Mouse (Mus musculus): Measurements from ENCODE around the gene Eps8. TPM values are rescaled to one million over a fixed set of nuclear protein-coding genes. Genes with fewer than 3 reads are reported as not detected.

Eps8 gene
- polyA plus RNA-seq, 1 experiment: 50.4 TPM

GRCm38 (mm10) chr6:137558840-137559239, 95.8 kb downstream of the Eps8 start:
- H3K4me1 ChIP-seq (ENCODE audit: control insufficient read depth, insufficient read depth, low read length): peaks cover 13% of the 10 kb centered on the region
- no peak overlapping the region for H3K27ac ChIP-seq (ENCODE audit: insufficient read depth, low read length)
- no peaks in the 10 kb centered on the region for H3K27me3 ChIP-seq (ENCODE audit: control insufficient read depth, insufficient read depth, low read length)
- no peak overlapping the region for H3K4me3 ChIP-seq (replicated peaks; ENCODE audit: insufficient read depth, low read depth, low read length)
- TF ChIP-seq CTCF (IDR thresholded peaks at IDR 0.05; ENCODE audit: borderline replicate concordance, insufficient read depth, low read depth, low read length): no peak
- no peak for TF ChIP-seq POLR2A (IDR thresholded peaks at IDR 0.05; ENCODE audit: borderline replicate concordance, insufficient read depth, low read length)
- WGBS: 58% methylated on average over 13 of the region's 13 CpGs
- no peak for DNase-seq

- Histone ChIP-seq H3K4me1 (ENCODE audit: control insufficient read depth, insufficient read depth, low read length) (peaks cover 13% of the 10 kb centered on the region), H3K27ac (ENCODE audit: insufficient read depth, low read length) (no peak overlapping the region), H3K4me3 (replicated peaks; ENCODE audit: insufficient read depth, low read depth, low read length) (no peak overlapping the region), H3K27me3 (ENCODE audit: control insufficient read depth, insufficient read depth, low read length) (no peaks in the 10 kb centered on the region)
- no peak for TF ChIP-seq POLR2A (IDR thresholded peaks at IDR 0.05; ENCODE audit: borderline replicate concordance, insufficient read depth, low read length)
- no peak for TF ChIP-seq CTCF (IDR thresholded peaks at IDR 0.05; ENCODE audit: borderline replicate concordance, insufficient read depth, low read depth, low read length)
- WGBS: 73% methylated on average over 2 of the region's 2 CpGs
- DNase-seq: no peak
These were observed 97.0 kb downstream of the Eps8 start for GRCm38 (mm10) chr6:137557671-137558070.

GRCm38 (mm10) chr6:137557159-137557558, 97.5 kb downstream of the Eps8 start:
- H3K4me3 ChIP-seq (replicated peaks; ENCODE audit: insufficient read depth, low read depth, low read length): no peak overlapping the region
- DNase-seq: no peak
- TF ChIP-seq CTCF (IDR thresholded peaks at IDR 0.05; ENCODE audit: borderline replicate concordance, insufficient read depth, low read depth, low read length) (no peak), POLR2A (IDR thresholded peaks at IDR 0.05; ENCODE audit: borderline replicate concordance, insufficient read depth, low read length) (no peak)
- no peaks in the 10 kb centered on the region for H3K27me3 ChIP-seq (ENCODE audit: control insufficient read depth, insufficient read depth, low read length)
- 81% methylated on average over 4 of the region's 4 CpGs for WGBS
- H3K4me1 ChIP-seq (ENCODE audit: control insufficient read depth, insufficient read depth, low read length): peaks cover 13% of the 10 kb centered on the region
- H3K27ac ChIP-seq (ENCODE audit: insufficient read depth, low read length): no peak overlapping the region

- no peak overlapping the region for H3K4me3 ChIP-seq (replicated peaks; ENCODE audit: insufficient read depth, low read depth, low read length)
- no peak for TF ChIP-seq CTCF (IDR thresholded peaks at IDR 0.05; ENCODE audit: borderline replicate concordance, insufficient read depth, low read depth, low read length)
- no peak for TF ChIP-seq POLR2A (IDR thresholded peaks at IDR 0.05; ENCODE audit: borderline replicate concordance, insufficient read depth, low read length)
- 89% methylated on average over 5 of the region's 5 CpGs for WGBS
- DNase-seq: no peak
- no peaks in the 10 kb centered on the region for H3K27me3 ChIP-seq (ENCODE audit: control insufficient read depth, insufficient read depth, low read length)
- no peak overlapping the region for H3K27ac ChIP-seq (ENCODE audit: insufficient read depth, low read length)
- H3K4me1 ChIP-seq (ENCODE audit: control insufficient read depth, insufficient read depth, low read length): peaks cover 13% of the 10 kb centered on the region
These were observed 98.0 kb downstream of the Eps8 start for GRCm38 (mm10) chr6:137556636-137557035.

- H3K27ac ChIP-seq (ENCODE audit: insufficient read depth, low read length): no peak overlapping the region
- no peak for DNase-seq
- H3K4me1 ChIP-seq (ENCODE audit: control insufficient read depth, insufficient read depth, low read length): peaks cover 20% of the 10 kb centered on the region
- H3K27me3 ChIP-seq (ENCODE audit: control insufficient read depth, insufficient read depth, low read length): no peaks in the 10 kb centered on the region
- no peak for TF ChIP-seq POLR2A (IDR thresholded peaks at IDR 0.05; ENCODE audit: borderline replicate concordance, insufficient read depth, low read length)
- TF ChIP-seq CTCF (IDR thresholded peaks at IDR 0.05; ENCODE audit: borderline replicate concordance, insufficient read depth, low read depth, low read length): no peak
- no peak overlapping the region for H3K4me3 ChIP-seq (replicated peaks; ENCODE audit: insufficient read depth, low read depth, low read length)
- WGBS: 41% methylated on average over 8 of the region's 8 CpGs
These were observed 104.5 kb downstream of the Eps8 start for GRCm38 (mm10) chr6:137550181-137550580.

- 61% methylated on average over 5 of the region's 5 CpGs for WGBS
- Histone ChIP-seq H3K27me3 (ENCODE audit: control insufficient read depth, insufficient read depth, low read length) (no peaks in the 10 kb centered on the region), H3K4me3 (replicated peaks; ENCODE audit: insufficient read depth, low read depth, low read length) (no peak overlapping the region), H3K4me1 (ENCODE audit: control insufficient read depth, insufficient read depth, low read length) (peaks cover 18% of the 10 kb centered on the region), H3K27ac (ENCODE audit: insufficient read depth, low read length) (no peak overlapping the region)
- no peak for DNase-seq
- no peak for TF ChIP-seq POLR2A (IDR thresholded peaks at IDR 0.05; ENCODE audit: borderline replicate concordance, insufficient read depth, low read length)
- no peak for TF ChIP-seq CTCF (IDR thresholded peaks at IDR 0.05; ENCODE audit: borderline replicate concordance, insufficient read depth, low read depth, low read length)
These were observed 106.1 kb downstream of the Eps8 start for GRCm38 (mm10) chr6:137548613-137549012.

- peak in 1 of 2 experiments; percentile 4 for DNase-seq
- 38% methylated on average over 2 of the region's 2 CpGs for WGBS
- peaks cover 18% of the 10 kb centered on the region for H3K4me1 ChIP-seq (ENCODE audit: control insufficient read depth, insufficient read depth, low read length)
These were observed 107.1 kb downstream of the Eps8 start for GRCm38 (mm10) chr6:137547555-137547954.

GRCm38 (mm10) chr6:137546101-137546500, 108.6 kb downstream of the Eps8 start:
- Histone ChIP-seq H3K27ac (ENCODE audit: insufficient read depth, low read length) (no peak overlapping the region), H3K27me3 (ENCODE audit: control insufficient read depth, insufficient read depth, low read length) (no peaks in the 10 kb centered on the region), H3K4me3 (replicated peaks; ENCODE audit: insufficient read depth, low read depth, low read length) (no peak overlapping the region), H3K4me1 (ENCODE audit: control insufficient read depth, insufficient read depth, low read length) (peaks cover 21% of the 10 kb centered on the region)
- no peak for TF ChIP-seq CTCF (IDR thresholded peaks at IDR 0.05; ENCODE audit: borderline replicate concordance, insufficient read depth, low read depth, low read length)
- TF ChIP-seq POLR2A (IDR thresholded peaks at IDR 0.05; ENCODE audit: borderline replicate concordance, insufficient read depth, low read length): no peak
- 85% methylated on average over 6 of the region's 6 CpGs for WGBS
- DNase-seq: peak in 1 of 2 experiments; percentile 3

More at GRCm38 (mm10) chr6:137547555-137547954, 107.1 kb downstream of the Eps8 start:
- Histone ChIP-seq H3K27me3 (ENCODE audit: control insufficient read depth, insufficient read depth, low read length) (no peaks in the 10 kb centered on the region), H3K27ac (ENCODE audit: insufficient read depth, low read length) (no peak overlapping the region), H3K4me3 (replicated peaks; ENCODE audit: insufficient read depth, low read depth, low read length) (no peak overlapping the region)
- TF ChIP-seq POLR2A (IDR thresholded peaks at IDR 0.05; ENCODE audit: borderline replicate concordance, insufficient read depth, low read length): no peak
- TF ChIP-seq CTCF (IDR thresholded peaks at IDR 0.05; ENCODE audit: borderline replicate concordance, insufficient read depth, low read depth, low read length): no peak
